Mouse (Mus musculus): ENCODE data around the gene Gm21981. TPM values are rescaled to one million over a fixed set of nuclear protein-coding genes. Genes with fewer than 3 reads are reported as not detected.

Gm21981 gene
- polyA plus RNA-seq, 1 experiment from 2014 or later = 1.5 TPM

DNA sequence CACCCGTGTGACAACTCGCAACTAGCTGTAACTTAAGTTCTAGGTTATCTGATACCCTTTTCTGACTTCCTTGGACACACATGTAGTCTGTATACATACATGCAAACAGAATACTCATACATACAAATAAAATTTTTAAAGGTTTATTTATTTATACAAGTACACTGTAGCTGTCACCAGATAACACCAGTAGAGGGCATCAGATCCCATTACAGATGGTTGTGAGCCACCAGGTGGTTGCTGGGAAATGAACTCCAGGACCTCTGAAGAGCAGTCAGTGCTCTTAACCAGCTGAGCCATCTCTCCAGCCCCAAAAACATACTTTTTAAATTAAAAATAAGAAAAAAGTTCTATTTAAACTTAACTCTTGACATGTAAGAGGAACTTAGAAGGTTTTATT is 51.3 kb downstream of the Gm21981 start:
- Histone ChIP-seq H3K27ac (replicated peaks; ENCODE audit: low read depth, low read length) (no peak overlapping the region), H3K4me2 (ENCODE audit: low read depth, low read length) (no peak overlapping the region), H3K4me1 (ENCODE audit: control insufficient read depth, insufficient read depth, low read length) (no peaks in the 10 kb centered on the region), H3K9me3 (ENCODE audit: control insufficient read depth, low read length) (no peaks in the 10 kb centered on the region), H3K36me3 (ENCODE audit: control insufficient read depth, insufficient read depth, low read length) (no peaks in the 10 kb centered on the region), H3K9ac (ENCODE audit: low read depth, low read length) (no peak overlapping the region), H3K27me3 (replicated peaks; ENCODE audit: control insufficient read depth, insufficient read depth, low read length) (no peaks in the 10 kb centered on the region), H3K4me3 (ENCODE audit: low read depth, low read length) (no peak overlapping the region)
- no peak for DNase-seq (ENCODE audit: low spot score)
- ATAC-seq (ENCODE audit: low read depth) = no peak
- WGBS = 75% methylated on average over 2 of the region's 2 CpGs

Other genes with a start within 250 kb of the Gm21981 start
- gene Taf8, start 192.2 kb downstream of the Gm21981 start, polyA plus RNA-seq (2014; fragmentation: Nextera tagmentation; extraction: Ambion mirVana) = 19.5 and 24.3 TPM in 2 replicates
- 519 TPM in 2 replicates for gene Ccnd3, start 189.4 kb downstream of the Gm21981 start, polyA plus RNA-seq (2014; fragmentation: Nextera tagmentation; extraction: Ambion mirVana)
- gene Bysl, start 83.0 kb downstream of the Gm21981 start, polyA plus RNA-seq (2014; fragmentation: Nextera tagmentation; extraction: Ambion mirVana) = 21.3 and 22.4 TPM in 2 replicates
- gene Med20, start 82.9 kb downstream of the Gm21981 start, polyA plus RNA-seq (2014; fragmentation: Nextera tagmentation; extraction: Ambion mirVana) = 47.7 and 50.2 TPM in 2 replicates
- 1.4 and 1.9 TPM in 2 replicates for gene Gm20517, start 82.9 kb downstream of the Gm21981 start, polyA plus RNA-seq (2014; fragmentation: Nextera tagmentation; extraction: Ambion mirVana)
- gene Usp49, start 63.8 kb downstream of the Gm21981 start, polyA plus RNA-seq (2014; fragmentation: Nextera tagmentation; extraction: Ambion mirVana) = 3.8 and 4.1 TPM in 2 replicates
- gene Tomm6, start 6.1 kb downstream of the Gm21981 start, polyA plus RNA-seq (2014; fragmentation: Nextera tagmentation; extraction: Ambion mirVana) = 365 and 382 TPM in 2 replicates
- gene Frs3, start 5.4 kb downstream of the Gm21981 start, polyA plus RNA-seq (2014; fragmentation: Nextera tagmentation; extraction: Ambion mirVana) = 4.0 and 4.2 TPM in 2 replicates
- 1.8 and 2.1 TPM in 2 replicates for gene Prickle4, start 281 bp upstream of the Gm21981 start, polyA plus RNA-seq (2014; fragmentation: Nextera tagmentation; extraction: Ambion mirVana)
- gene Pgc, start 32.4 kb upstream of the Gm21981 start, polyA plus RNA-seq (2014; fragmentation: Nextera tagmentation; extraction: Ambion mirVana) = 0.21 TPM in 1 of 2 replicates, not detected in the other
- 8.6 and 9.7 TPM in 2 replicates for gene Tfeb, start 42.6 kb upstream of the Gm21981 start, polyA plus RNA-seq (2014; fragmentation: Nextera tagmentation; extraction: Ambion mirVana)
- 54.5 and 64.6 TPM in 2 replicates for gene Mdfi, start 140.2 kb upstream of the Gm21981 start, polyA plus RNA-seq (2014; fragmentation: Nextera tagmentation; extraction: Ambion mirVana)
- 21.0 and 22.7 TPM in 2 replicates for gene Foxp4, start 230.2 kb upstream of the Gm21981 start, polyA plus RNA-seq (2014; fragmentation: Nextera tagmentation; extraction: Ambion mirVana)